Mouse (Mus musculus): ENCODE measurements at regions not wholly inside any gene's neighbourhood (a gene's known extent, or its start where the extent isn't known, plus 50 kb on each side); places are given as distances from the start of the nearest gene placed in this dataset.

GRCm38 (mm10) chr13:72352641-72353181 lies 275.9 kb upstream of the Irx2 start:
- no peak for DNase-seq (ENCODE audit: low read depth, low spot score)

- DNase-seq (ENCODE audit: low read depth, low spot score), result no peak
Observed at GRCm38 (mm10) chr13:72355297-72355696, 273.3 kb upstream of the Irx2 start.

- no peak for DNase-seq (ENCODE audit: low read depth, low spot score)
Observed at GRCm38 (mm10) chr13:72355821-72356220, 272.8 kb upstream of the Irx2 start.

- DNase-seq (ENCODE audit: low read depth, low spot score), result no peak
Observed at GRCm38 (mm10) chr13:72358243-72358904, 270.2 kb upstream of the Irx2 start.

GRCm38 (mm10) chr13:72365534-72366271 lies 262.9 kb upstream of the Irx2 start:
- DNase-seq (ENCODE audit: low read depth, low spot score), result peak; percentile 59

GRCm38 (mm10) chr13:72366281-72366680 lies 262.3 kb upstream of the Irx2 start:
- no peak for DNase-seq (ENCODE audit: low read depth, low spot score)

- no peak for DNase-seq (ENCODE audit: low read depth, low spot score)
Observed at GRCm38 (mm10) chr13:72370131-72370530, 258.5 kb upstream of the Irx2 start.

- DNase-seq (ENCODE audit: low read depth, low spot score), result no peak
Observed at GRCm38 (mm10) chr13:72370997-72371396, 257.6 kb upstream of the Irx2 start.

GRCm38 (mm10) chr13:72393366-72393765 lies 235.3 kb upstream of the Irx2 start:
- no peak for DNase-seq (ENCODE audit: low read depth, low spot score)

- peak; percentile 88 for DNase-seq (ENCODE audit: low read depth, low spot score)
Observed at GRCm38 (mm10) chr13:72400677-72401076, 227.9 kb upstream of the Irx2 start.

GRCm38 (mm10) chr13:72409238-72409965 lies 219.2 kb upstream of the Irx2 start:
- DNase-seq (ENCODE audit: low read depth, low spot score), result no peak

- no peak for DNase-seq (ENCODE audit: low read depth, low spot score)
Observed at GRCm38 (mm10) chr13:72412656-72413055, 216.0 kb upstream of the Irx2 start.

GRCm38 (mm10) chr13:72416981-72417380 lies 211.6 kb upstream of the Irx2 start:
- no peak for DNase-seq (ENCODE audit: low read depth, low spot score)

- DNase-seq (ENCODE audit: low read depth, low spot score), result no peak
Observed at GRCm38 (mm10) chr13:72417816-72418215, 210.8 kb upstream of the Irx2 start.

- no peak for DNase-seq (ENCODE audit: low read depth, low spot score)
Observed at GRCm38 (mm10) chr13:72418285-72418684, 210.3 kb upstream of the Irx2 start.

- no peak for DNase-seq (ENCODE audit: low read depth, low spot score)
Observed at GRCm38 (mm10) chr13:72419532-72419931, 209.1 kb upstream of the Irx2 start.

GRCm38 (mm10) chr13:72425917-72426316 lies 202.7 kb upstream of the Irx2 start:
- peak; percentile 39 for DNase-seq (ENCODE audit: low read depth, low spot score)

- no peak for DNase-seq (ENCODE audit: low read depth, low spot score)
Observed at GRCm38 (mm10) chr13:72445336-72445735, 183.3 kb upstream of the Irx2 start.

- no peak for DNase-seq (ENCODE audit: low read depth, low spot score)
Observed at GRCm38 (mm10) chr13:72448458-72449058, 180.1 kb upstream of the Irx2 start.

GRCm38 (mm10) chr13:72495353-72495752 lies 133.3 kb upstream of the Irx2 start:
- no peak for DNase-seq (ENCODE audit: low read depth, low spot score)

GRCm38 (mm10) chr13:72497036-72497435 lies 131.6 kb upstream of the Irx2 start:
- no peak for DNase-seq (ENCODE audit: low read depth, low spot score)

GRCm38 (mm10) chr13:72497521-72497920 lies 131.1 kb upstream of the Irx2 start:
- DNase-seq (ENCODE audit: low read depth, low spot score), result no peak

Measured in mesoderm, embryonic 11.5 days (tissue).